Mouse (Mus musculus) liver, embryonic 14.5 days (tissue): ENCODE results near the gene Runx2. TPM values are rescaled to one million over a fixed set of nuclear protein-coding genes. Genes with fewer than 3 reads are reported as not detected.

Experiments
- ATAC-seq: fragments of 200-750 bp; cut with Nextera tagmentation; 2 replicates; pipeline ENCODE4 v1.8.0; 2017; ENCODE audit warnings: moderate number of reproducible peaks, mild to moderate bottlenecking, moderate library complexity; ENCODE audit not compliant: insufficient read depth
- DNase-seq, 3 experiments: peaks; one replicate each; pipeline ENCODE4 v3.0.0-alpha.2; 2012 to 2013; ENCODE audit warnings: low read depth in 3 of 3, low spot score in 3 of 3
- H3K27ac ChIP-seq: fragments of 300-500 bp; sonication (generic); 2 replicates; pipeline ENCODE4 v1.5.1; 2014; ENCODE audit warnings: moderate library complexity, mild to moderate bottlenecking, control low read depth, inconsistent platforms
- H3K27me3 ChIP-seq: fragments of 300-500 bp; sonication (generic); 2 replicates; pipeline ENCODE4 v1.6.1; 2014; ENCODE audit warnings: mild to moderate bottlenecking, low read length, moderate library complexity; ENCODE audit not compliant: control insufficient read depth, insufficient read depth
- H3K36me3 ChIP-seq: fragments of 300-500 bp; sonication (generic); replicated peaks from 2 replicates; pipeline ENCODE4 v1.6.1; 2014; ENCODE audit warnings: low read depth; ENCODE audit not compliant: control insufficient read depth, insufficient read depth
- H3K4me1 ChIP-seq, 2 experiments: fragments of 200-500 bp in 1 of 2; fragments of 300-500 bp in 1 of 2; sonication (generic) in 1 of 2; replicated peaks; 2 replicates each; pipeline ENCODE4 v1.6.1; 2012 to 2014; ENCODE audit warnings: antibody characterized with exemption in 1 of 2, inconsistent platforms in 1 of 2, low read length in 1 of 2; ENCODE audit not compliant: control insufficient read depth in 2 of 2, insufficient read depth in 2 of 2
- H3K4me2 ChIP-seq: fragments of 300-500 bp; sonication (generic); 2 replicates; pipeline ENCODE4 v1.6.1; 2014; ENCODE audit warnings: low read depth, mild to moderate bottlenecking, control low read depth, moderate library complexity
- H3K4me3 ChIP-seq, 2 experiments: fragments of 200-500 bp in 1 of 2; fragments of 300-500 bp in 1 of 2; sonication (generic) in 1 of 2; 2 replicates each; pipeline ENCODE4 v1.5.1; 2012 to 2014; ENCODE audit warnings: low read depth in 2 of 2, low read length in 2 of 2, mild to moderate bottlenecking in 2 of 2, control low read depth in 1 of 2, inconsistent platforms in 1 of 2, moderate library complexity in 1 of 2; ENCODE audit not compliant: insufficient read depth in 1 of 2
- H3K9ac ChIP-seq: fragments of 300-500 bp; sonication (generic); replicated peaks from 2 replicates; pipeline ENCODE4 v1.6.1; 2014; ENCODE audit warnings: mild to moderate bottlenecking, control low read depth, moderate library complexity
- H3K9me3 ChIP-seq: fragments of 300-500 bp; sonication (generic); 2 replicates; pipeline ENCODE4 v1.6.1; 2016; ENCODE audit warnings: low read length, mixed read lengths; ENCODE audit not compliant: control insufficient read depth
- CTCF ChIP-seq: IDR thresholded peaks from 2 replicates; pipeline ENCODE4 v1.5.1; 2016; ENCODE audit warnings: antibody characterized with exemption, low read depth, control low read depth
- EP300 ChIP-seq: IDR thresholded peaks from 2 replicates; pipeline ENCODE4 v1.6.1; 2016; ENCODE audit warnings: antibody characterized with exemption, low read depth
- WGBS: fragments of 180-500 bp; shearing (Covaris S2); extraction: QIAGEN DNeasy Blood & Tissue Kit; methylation state at CpG from one replicate; pipeline ENCODE4 v1.1.7; 2014; ENCODE audit not compliant: insufficient replicate concordance; 5-methylcytosine and 5-hydroxymethylcytosine counted together
- polyA plus RNA-seq, 2 experiments: library from polyadenylated mRNA; depleted of rRNA in 1 of 2; stranded (reverse) in 1 of 2; unstranded in 1 of 2; fragments of >200 nt; fragmentation: Nextera tagmentation in 1 of 2; extraction: Ambion mirVana in 1 of 2; gene quantifications; 2 replicates each; pipeline versions ENCODE4 v1.2.1 to v1.2.3; 2012 to 2014

The Runx2 gene
- polyA plus RNA-seq, 2 experiments, result 0.58 to 0.65 TPM

DNA sequence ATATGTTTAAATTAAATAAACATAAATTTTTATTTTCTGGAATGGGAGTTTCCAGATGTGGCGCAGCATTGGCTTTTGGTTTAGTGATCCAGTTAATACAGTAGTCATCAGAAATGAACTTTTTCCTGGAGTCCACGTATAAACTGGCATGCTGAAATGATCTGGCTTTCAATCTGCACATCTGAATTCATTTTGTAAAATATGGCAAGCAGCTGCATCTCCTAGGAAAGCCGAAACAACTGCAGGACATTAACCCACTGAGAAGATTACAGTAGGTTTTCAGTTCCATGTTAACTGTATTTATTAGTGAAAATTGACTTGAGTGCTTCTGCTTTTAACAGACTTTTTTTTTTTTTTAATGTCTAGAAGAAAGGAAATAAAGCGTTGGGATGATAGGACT, 32.2 kb downstream of the Runx2 start:
- WGBS, result 70% methylated on average over 4 of the region's 4 CpGs
- no peak overlapping the region for H3K9ac ChIP-seq
- no peak for ATAC-seq
- no peaks in the 10 kb centered on the region for H3K9me3 ChIP-seq
- no peaks in the 10 kb centered on the region for H3K36me3 ChIP-seq
- TF ChIP-seq EP300 (no peak), CTCF (no peak)
- H3K4me1 ChIP-seq, result peaks cover 0 to 5% of the 10 kb centered on the region in 2 experiments; a peak in 2 of 4 replicates
- H3K4me2 ChIP-seq, result no peak overlapping the region
- no peaks in the 10 kb centered on the region for H3K27me3 ChIP-seq
- H3K4me3 ChIP-seq, result no peak overlapping the region
- DNase-seq, result no peak
- no peak overlapping the region for H3K27ac ChIP-seq

DNA sequence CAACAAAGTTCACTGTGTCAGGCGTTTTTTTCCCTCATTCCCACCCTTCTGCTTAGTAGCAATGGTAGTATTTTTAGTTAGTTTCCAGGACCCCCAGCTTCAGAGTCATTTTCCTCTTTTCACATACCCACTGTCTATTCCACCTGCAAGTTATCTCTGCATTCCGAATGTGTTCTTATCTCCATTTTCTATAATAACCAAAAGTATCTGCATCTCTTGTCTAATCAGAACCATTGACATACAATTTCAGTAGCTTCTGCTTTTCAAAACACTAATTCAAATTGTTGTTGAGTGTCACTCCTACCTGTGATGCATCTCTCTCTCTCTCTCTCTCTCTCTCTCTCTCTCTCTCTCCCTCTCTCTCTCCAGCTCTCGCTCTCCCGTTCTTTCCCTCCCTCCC, 34.2 kb downstream of the Runx2 start:
- WGBS, result 46% methylated on average over 4 of the region's 4 CpGs
- H3K4me1 ChIP-seq, result peaks cover 0 to 5% of the 10 kb centered on the region in 2 experiments; a peak in 2 of 4 replicates
- H3K9me3 ChIP-seq, result no peaks in the 10 kb centered on the region
- no peak overlapping the region for H3K27ac ChIP-seq
- DNase-seq, result no peak
- no peak overlapping the region for H3K4me2 ChIP-seq
- TF ChIP-seq EP300, result no peak
- no peak for TF ChIP-seq CTCF
- H3K36me3 ChIP-seq, result no peaks in the 10 kb centered on the region
- no peak overlapping the region for H3K4me3 ChIP-seq
- no peak for ATAC-seq
- no peak overlapping the region for H3K9ac ChIP-seq
- no peaks in the 10 kb centered on the region for H3K27me3 ChIP-seq

DNA sequence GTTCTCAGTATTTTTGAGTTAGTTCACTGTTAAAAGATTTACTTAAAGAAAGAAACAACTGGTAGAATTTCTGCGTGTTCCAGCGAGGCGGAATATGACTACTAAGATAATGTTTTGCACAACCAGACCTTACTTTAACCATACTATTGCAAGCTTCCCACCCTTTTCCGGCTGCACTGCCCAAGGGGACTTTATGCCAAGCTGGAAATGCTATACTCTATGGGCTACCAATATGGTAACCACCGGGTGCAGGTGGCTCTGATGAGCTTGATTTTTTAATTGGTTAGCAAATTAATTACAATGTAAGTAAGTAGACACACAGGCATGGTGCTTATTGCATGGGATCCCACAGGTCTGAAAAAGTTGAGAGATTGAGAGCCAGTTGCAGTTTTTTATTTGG, 36.5 kb downstream of the Runx2 start:
- DNase-seq (no peak), ATAC-seq (no peak)
- no peak for TF ChIP-seq CTCF
- no peak for TF ChIP-seq EP300
- WGBS, result 65% methylated on average over 5 of the region's 5 CpGs
- Histone ChIP-seq H3K4me3 (peak overlapping the region in 1 of 2 experiments; percentile 86; a peak in 2 of 4 replicates), H3K4me1 (peaks cover 0 to 5% of the 10 kb centered on the region in 2 experiments; a peak in 2 of 4 replicates), H3K27ac (no peak overlapping the region), H3K9ac (no peak overlapping the region), H3K9me3 (no peaks in the 10 kb centered on the region), H3K36me3 (no peaks in the 10 kb centered on the region), H3K27me3 (no peaks in the 10 kb centered on the region), H3K4me2 (peak overlapping the region; percentile 78)

DNA sequence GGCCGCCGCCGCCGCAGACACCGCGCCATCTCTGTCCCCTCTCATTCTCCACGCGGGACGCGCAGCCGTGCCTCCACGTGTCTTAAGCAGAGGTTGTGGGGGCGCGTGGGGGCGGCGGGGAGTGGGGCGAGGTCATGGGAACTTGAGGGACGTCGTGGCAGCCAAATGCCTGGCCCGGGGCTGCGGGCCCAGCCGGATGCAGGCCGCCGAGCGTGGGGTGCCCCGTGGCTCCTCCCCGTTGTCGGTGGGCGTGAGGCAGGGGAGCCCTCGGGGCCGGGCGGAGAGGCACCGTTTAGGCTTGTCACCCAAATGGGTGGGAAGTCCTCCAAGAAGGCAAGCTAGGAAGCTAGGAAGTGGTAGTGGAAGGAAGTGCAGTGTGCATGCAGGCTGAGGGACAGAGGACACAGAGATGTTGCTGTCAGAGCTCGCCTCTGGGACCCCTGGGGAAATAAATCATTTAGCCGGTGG, 37.2 kb downstream of the Runx2 start:
- peak overlapping the region; percentile 86 to 88 for H3K4me3 ChIP-seq
- peak overlapping the region; percentile 92 for H3K9ac ChIP-seq
- TF ChIP-seq CTCF, result no peak
- no peak for TF ChIP-seq EP300
- no peaks in the 10 kb centered on the region for H3K27me3 ChIP-seq
- H3K36me3 ChIP-seq, result no peaks in the 10 kb centered on the region
- under 1% methylated on average over 33 of the region's 35 CpGs for WGBS
- ATAC-seq, result peak; percentile 73
- H3K4me2 ChIP-seq, result peak overlapping the region; percentile 78
- peak; percentile 22 to 33 (median 31) for DNase-seq
- H3K9me3 ChIP-seq, result no peaks in the 10 kb centered on the region
- H3K27ac ChIP-seq, result peak overlapping the region; percentile 58
- peaks cover 0 to 5% of the 10 kb centered on the region in 2 experiments; a peak in 2 of 4 replicates for H3K4me1 ChIP-seq

DNA sequence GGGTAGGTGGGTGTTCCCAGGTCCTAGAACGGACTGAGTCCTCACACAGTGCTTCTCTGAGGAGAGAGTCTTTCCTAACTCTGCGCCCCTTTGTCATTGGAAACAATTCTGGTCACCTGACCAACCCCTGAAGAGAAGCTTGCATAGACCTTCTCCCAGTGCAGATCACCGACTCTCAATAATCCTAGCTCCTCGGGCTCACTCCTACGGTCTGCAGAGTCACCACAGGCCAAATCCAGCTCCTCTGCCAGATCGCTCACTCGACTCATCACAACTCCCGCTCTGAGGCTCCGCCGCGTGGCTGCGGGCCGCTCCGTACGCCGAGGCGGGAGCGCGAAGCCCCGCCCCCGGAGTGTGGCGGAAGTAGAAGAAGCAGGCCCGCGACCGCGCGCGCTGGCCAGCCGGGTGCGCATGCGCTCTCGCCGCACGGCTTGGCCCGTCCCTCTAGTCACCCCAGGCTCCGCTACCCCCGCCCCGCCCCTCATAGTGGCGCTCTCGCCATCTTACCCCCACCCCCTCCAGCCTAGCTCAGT, 37.8 kb downstream of the Runx2 start, which contains the start of gene Supt3:
TSS of gene Supt3 (plus strand) at position 415 of the 533 bp plus-strand sequence.
- peak; percentile 43 for TF ChIP-seq CTCF
- no peak for TF ChIP-seq EP300
- Histone ChIP-seq H3K9ac (peak within 1 kb of the TSS; percentile 92), H3K27me3 (no peaks in the 10 kb centered on the region), H3K4me3 (peak within 1 kb of the TSS; percentile 86 to 88), H3K9me3 (no peaks in the 10 kb centered on the region), H3K36me3 (no peaks in the 10 kb centered on the region), H3K4me1 (peaks cover 0 to 5% of the 10 kb centered on the region in 2 experiments; a peak in 2 of 4 replicates), H3K27ac (peak within 1 kb of the TSS; percentile 58), H3K4me2 (peak within 1 kb of the TSS; percentile 78)
- DNase-seq, result peak; percentile 85 to 90 (median 88)
- ATAC-seq, result peak; percentile 96
- under 1% methylated on average over 39 of the region's 40 CpGs for WGBS
